Mouse (Mus musculus) bone marrow macrophage, adult 2 months (primary cell): ENCODE data around the gene Exosc5. TPM values are rescaled to one million over a fixed set of nuclear protein-coding genes. Genes with fewer than 3 reads are reported as not detected.

Source experiments
- H3K27ac ChIP-seq: 2 replicates; pipeline ENCODE4 v1.5.1; 2012; ENCODE audit warnings: low read depth, low read length; ENCODE audit not compliant: insufficient read depth
- H3K4me1 ChIP-seq: 2 replicates; pipeline ENCODE4 v1.6.1; 2012; ENCODE audit warnings: low read length; ENCODE audit not compliant: control insufficient read depth, insufficient read depth
- H3K4me3 ChIP-seq: 2 replicates; pipeline ENCODE4 v1.5.1; 2012; ENCODE audit warnings: mild to moderate bottlenecking, low read length, moderate library complexity; ENCODE audit not compliant: insufficient read depth
- CTCF ChIP-seq: IDR thresholded peaks from 2 replicates; pipeline ENCODE4 v1.5.1; 2012; ENCODE audit warnings: low read depth, mild to moderate bottlenecking, low read length, moderate library complexity
- POLR2A ChIP-seq: IDR thresholded peaks from 2 replicates; pipeline ENCODE4 v1.6.1; 2012; ENCODE audit warnings: mild to moderate bottlenecking, low read depth, low read length, borderline replicate concordance
- polyA plus RNA-seq: library from polyadenylated mRNA; stranded (reverse); fragments of >200 nt; gene quantifications from 2 replicates; pipeline ENCODE4 v1.2.4, GENCODE M21; 2012; ENCODE audit not compliant: missing spikeins, insufficient read depth, insufficient read length

The Exosc5 gene
- polyA plus RNA-seq, 1 experiment = 30.6 TPM

GRCm38 (mm10) chr7:25686680-25687531 is 27.9 kb downstream of the Exosc5 start, which contains the start of gene Tgfb1:
Tgfb1 (plus strand) TSS chr7:25687002.
- TF ChIP-seq POLR2A (no peak), CTCF (peak; percentile 56)
- H3K4me3 ChIP-seq = peak within 1 kb of the TSS; percentile 86
- peak within 1 kb of the TSS; percentile 83 for H3K27ac ChIP-seq
- peaks cover 41% of the 10 kb centered on the region for H3K4me1 ChIP-seq

DNA sequence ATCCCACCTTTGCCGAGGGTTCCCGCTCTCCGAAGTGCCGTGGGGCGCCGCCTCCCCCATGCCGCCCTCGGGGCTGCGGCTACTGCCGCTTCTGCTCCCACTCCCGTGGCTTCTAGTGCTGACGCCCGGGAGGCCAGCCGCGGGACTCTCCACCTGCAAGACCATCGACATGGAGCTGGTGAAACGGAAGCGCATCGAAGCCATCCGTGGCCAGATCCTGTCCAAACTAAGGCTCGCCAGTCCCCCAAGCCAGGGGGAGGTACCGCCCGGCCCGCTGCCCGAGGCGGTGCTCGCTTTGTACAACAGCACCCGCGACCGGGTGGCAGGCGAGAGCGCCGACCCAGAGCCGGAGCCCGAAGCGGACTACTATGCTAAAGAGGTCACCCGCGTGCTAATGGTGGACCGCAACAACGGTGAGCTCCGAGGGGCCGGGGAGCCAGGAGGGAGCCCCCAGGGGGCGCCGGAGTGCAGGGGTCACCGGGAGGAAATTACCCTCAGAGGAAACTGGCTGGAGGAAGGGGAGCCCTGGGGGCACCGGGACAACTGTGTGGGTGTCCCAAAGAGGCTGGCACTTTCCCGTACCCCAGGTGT is 28.9 kb downstream of the Exosc5 start:
- TF ChIP-seq CTCF = 0 out of 2 replicates have a peak, but pooled peaks have one; percentile 33
- TF ChIP-seq POLR2A = no peak
- H3K4me3 ChIP-seq = peak overlapping the region; percentile 86
- peak overlapping the region; percentile 83 for H3K27ac ChIP-seq
- peaks cover 31% of the 10 kb centered on the region for H3K4me1 ChIP-seq

GRCm38 (mm10) chr7:25688810-25689586 is 30.0 kb downstream of the Exosc5 start:
- Histone ChIP-seq H3K4me3 (peak overlapping the region; percentile 86), H3K27ac (peak overlapping the region; percentile 83), H3K4me1 (peaks cover 23% of the 10 kb centered on the region)
- no peak for TF ChIP-seq POLR2A
- no peak for TF ChIP-seq CTCF

- Histone ChIP-seq H3K4me3 (peak overlapping the region; percentile 86), H3K27ac (peak overlapping the region; percentile 71), H3K4me1 (peaks cover 17% of the 10 kb centered on the region)
- TF ChIP-seq POLR2A = no peak
Measured at GRCm38 (mm10) chr7:25689603-25690021, 30.6 kb downstream of the Exosc5 start.

DNA sequence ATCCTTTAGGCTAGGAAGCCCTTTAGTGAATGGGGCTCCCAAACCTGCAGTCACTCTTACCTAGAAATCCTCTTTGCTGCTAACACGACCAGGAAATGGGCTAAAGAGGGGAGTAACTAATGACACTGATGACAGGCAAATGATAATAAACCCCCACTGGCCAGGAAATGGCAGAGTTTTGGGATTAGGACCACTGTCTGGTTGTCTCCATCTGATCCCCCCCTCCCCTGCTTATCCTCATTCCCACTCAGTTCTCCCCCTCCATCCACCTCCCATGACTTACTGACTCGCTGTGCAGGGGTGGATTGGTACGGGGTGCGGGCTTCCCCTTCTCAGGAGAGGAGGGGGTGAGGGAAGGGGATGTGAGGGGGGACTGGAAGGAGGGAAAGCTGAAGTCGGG is 31.1 kb downstream of the Exosc5 start:
- no peak for TF ChIP-seq POLR2A
- no peak for TF ChIP-seq CTCF
- peak overlapping the region; percentile 86 for H3K4me3 ChIP-seq
- H3K4me1 ChIP-seq = peaks cover 12% of the 10 kb centered on the region
- H3K27ac ChIP-seq = peak overlapping the region; percentile 71

DNA sequence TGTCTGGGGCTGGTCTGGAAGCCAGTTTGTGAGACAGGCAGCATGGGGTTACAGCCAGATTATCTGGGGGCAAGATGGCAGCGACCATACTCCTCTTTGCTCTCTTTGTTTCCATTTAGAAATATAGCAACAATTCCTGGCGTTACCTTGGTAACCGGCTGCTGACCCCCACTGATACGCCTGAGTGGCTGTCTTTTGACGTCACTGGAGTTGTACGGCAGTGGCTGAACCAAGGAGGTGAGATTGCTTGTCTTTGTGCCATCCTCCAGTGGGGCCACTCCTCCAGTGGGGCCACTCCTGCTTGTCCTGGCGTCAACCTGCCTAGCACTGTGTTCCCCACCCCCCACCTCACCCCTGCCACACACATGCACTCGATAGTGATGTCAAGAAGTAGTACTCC is 35.1 kb downstream of the Exosc5 start:
- H3K4me3 ChIP-seq = no peak overlapping the region
- TF ChIP-seq POLR2A (no peak), CTCF (no peak)
- peaks cover 4% of the 10 kb centered on the region for H3K4me1 ChIP-seq
- H3K27ac ChIP-seq = no peak overlapping the region

DNA sequence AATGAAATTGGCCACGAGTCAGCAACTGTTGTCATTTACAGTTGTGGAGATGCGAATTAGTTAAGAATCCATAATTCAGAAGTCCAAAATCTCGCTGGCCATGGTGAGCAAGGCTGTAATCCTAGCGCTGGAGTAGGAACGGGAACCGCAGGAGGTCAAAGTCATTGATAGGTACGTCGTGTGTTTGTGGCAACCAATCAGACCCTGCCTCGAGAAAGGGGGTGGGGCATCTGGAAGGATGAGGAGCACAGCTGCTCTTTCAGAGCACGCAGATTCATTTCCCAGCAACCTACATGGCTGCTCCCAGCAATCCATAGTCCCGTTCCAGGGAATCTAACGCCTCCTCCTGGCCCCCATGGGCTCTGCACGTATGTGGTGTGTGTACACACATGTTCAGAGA is 40.9 kb downstream of the Exosc5 start:
- H3K4me3 ChIP-seq = no peak overlapping the region
- TF ChIP-seq CTCF (no peak), POLR2A (no peak)
- H3K4me1 ChIP-seq = peaks cover 14% of the 10 kb centered on the region
- H3K27ac ChIP-seq = no peak overlapping the region

DNA sequence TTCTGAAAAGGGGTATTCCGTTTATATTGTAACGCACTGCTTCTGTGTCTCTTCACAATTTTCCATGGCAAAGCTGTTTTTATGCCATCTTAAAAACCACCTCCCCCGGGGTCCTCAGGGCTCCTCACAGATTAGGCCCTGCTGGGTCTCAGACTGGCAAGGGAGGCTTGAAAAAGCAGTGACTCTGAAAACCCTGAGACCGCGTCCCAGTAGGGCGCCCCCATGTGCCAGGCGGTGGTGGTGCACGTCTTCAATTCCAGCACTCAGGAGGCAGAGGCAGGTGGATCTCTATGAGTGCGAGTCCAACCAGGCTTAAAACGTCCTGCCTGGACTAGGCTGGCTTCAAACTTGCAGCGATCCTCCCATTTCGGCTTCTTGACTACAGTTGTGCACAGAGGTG is 41.8 kb downstream of the Exosc5 start:
- H3K4me3 ChIP-seq = no peak overlapping the region
- H3K4me1 ChIP-seq = peaks cover 21% of the 10 kb centered on the region
- H3K27ac ChIP-seq = no peak overlapping the region
- TF ChIP-seq CTCF = peak; percentile 35; the same call in 1 of the 2 replicates
- TF ChIP-seq POLR2A = no peak

GRCm38 (mm10) chr7:25702350-25702749 is 43.4 kb downstream of the Exosc5 start:
- Histone ChIP-seq H3K4me3 (no peak overlapping the region), H3K4me1 (peaks cover 33% of the 10 kb centered on the region), H3K27ac (no peak overlapping the region)
- TF ChIP-seq POLR2A (no peak), CTCF (no peak)
